Mouse (Mus musculus): ENCODE results near the gene Rnase1. TPM values are rescaled to one million over a fixed set of nuclear protein-coding genes. Genes with fewer than 3 reads are reported as not detected.

Rnase1 gene
- total and polyA plus RNA-seq, 2 experiments from 2014 or later, result 0.23 TPM; not detected in 1

- 70% methylated on average over 9 of the region's 9 CpGs for WGBS
- Histone ChIP-seq H3K27me3 (ENCODE audit: control insufficient read depth, insufficient read depth, low read length) (no peaks in the 10 kb centered on the region), H3K4me1 (ENCODE audit: control insufficient read depth, insufficient read depth) (peaks cover 4% of the 10 kb centered on the region; the same call in 1 of the 2 replicates), H3K4me3 (ENCODE audit: low read depth, low read length) (no peak overlapping the region), H3K9me3 (replicated peaks; ENCODE audit: control insufficient read depth, low read length) (0 out of 2 replicates have a peak, but pooled peaks cover 4% of the 10 kb centered on the region), H3K27ac (ENCODE audit: low read depth) (no peak overlapping the region), H3K36me3 (replicated peaks; ENCODE audit: control insufficient read depth, insufficient read depth, low read length) (no peaks in the 10 kb centered on the region), H3K4me2 (ENCODE audit: low read depth, low read length) (no peak overlapping the region), H3K9ac (replicated peaks; ENCODE audit: low read depth, low read length) (no peak overlapping the region)
- no peak for DNase-seq (ENCODE audit: low spot score)
- TF ChIP-seq CTCF (IDR thresholded peaks at IDR 0.05; ENCODE audit: low read depth) (no peak), EP300 (IDR thresholded peaks at IDR 0.05; ENCODE audit: low read depth) (no peak)
- no peak for ATAC-seq (ENCODE audit: insufficient read depth, low read depth)
These were observed 17.6 kb downstream of the Rnase1 start for GRCm38 (mm10) chr14:51128775-51129623.

DNA sequence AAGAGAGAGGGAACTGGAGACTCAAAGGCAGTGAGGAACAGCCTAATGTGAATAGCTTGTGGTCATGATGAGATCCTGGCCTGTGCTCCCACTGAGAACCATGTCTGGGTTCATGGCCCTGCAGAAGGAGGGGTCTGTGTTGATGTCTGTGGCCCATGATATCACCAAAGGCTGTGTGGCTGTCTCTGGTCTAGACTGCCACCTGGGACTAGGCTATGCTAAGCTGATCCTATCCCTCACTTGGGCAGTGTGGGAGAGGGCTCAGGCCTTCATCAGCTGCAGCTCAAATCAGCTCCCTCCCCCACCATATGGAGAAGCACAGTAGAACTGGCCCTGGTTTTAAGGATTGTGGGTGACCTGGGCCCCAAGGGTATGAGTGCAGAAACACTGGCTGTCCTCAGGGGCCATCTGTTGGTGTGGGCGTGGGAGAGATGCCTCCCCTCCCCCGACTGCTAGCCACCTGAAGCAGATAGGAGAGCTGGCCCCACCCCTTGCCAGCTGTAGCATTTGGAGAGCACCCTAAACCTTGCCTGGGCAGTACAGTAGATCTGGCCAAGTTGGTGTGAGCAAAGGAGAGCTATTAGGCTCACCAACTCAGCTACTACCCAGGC is 18.8 kb downstream of the Rnase1 start:
- ATAC-seq (ENCODE audit: insufficient read depth, low read depth) (no peak), DNase-seq (ENCODE audit: low spot score) (no peak)
- H3K4me2 ChIP-seq (ENCODE audit: low read depth, low read length), result no peak overlapping the region
- H3K9me3 ChIP-seq (replicated peaks; ENCODE audit: control insufficient read depth, low read length), result 0 out of 2 replicates have a peak, but pooled peaks cover 4% of the 10 kb centered on the region
- H3K27me3 ChIP-seq (ENCODE audit: control insufficient read depth, insufficient read depth, low read length), result no peaks in the 10 kb centered on the region
- no peak overlapping the region for H3K4me3 ChIP-seq (ENCODE audit: low read depth, low read length)
- no peak overlapping the region for H3K27ac ChIP-seq (ENCODE audit: low read depth)
- H3K9ac ChIP-seq (replicated peaks; ENCODE audit: low read depth, low read length), result no peak overlapping the region
- TF ChIP-seq EP300 (IDR thresholded peaks at IDR 0.05; ENCODE audit: low read depth) (no peak), CTCF (IDR thresholded peaks at IDR 0.05; ENCODE audit: low read depth) (no peak)
- peaks cover 4% of the 10 kb centered on the region; the same call in 1 of the 2 replicates for H3K4me1 ChIP-seq (ENCODE audit: control insufficient read depth, insufficient read depth)
- H3K36me3 ChIP-seq (replicated peaks; ENCODE audit: control insufficient read depth, insufficient read depth, low read length), result no peaks in the 10 kb centered on the region
- 53% methylated on average over 2 of the region's 2 CpGs for WGBS

- Histone ChIP-seq H3K4me1 (ENCODE audit: control insufficient read depth, insufficient read depth) (peaks cover 4% of the 10 kb centered on the region; the same call in 1 of the 2 replicates), H3K4me2 (ENCODE audit: low read depth, low read length) (no peak overlapping the region), H3K27me3 (ENCODE audit: control insufficient read depth, insufficient read depth, low read length) (no peaks in the 10 kb centered on the region), H3K9me3 (replicated peaks; ENCODE audit: control insufficient read depth, low read length) (0 out of 2 replicates have a peak, but pooled peaks cover 4% of the 10 kb centered on the region), H3K27ac (ENCODE audit: low read depth) (no peak overlapping the region), H3K4me3 (ENCODE audit: low read depth, low read length) (no peak overlapping the region), H3K9ac (replicated peaks; ENCODE audit: low read depth, low read length) (no peak overlapping the region), H3K36me3 (replicated peaks; ENCODE audit: control insufficient read depth, insufficient read depth, low read length) (no peaks in the 10 kb centered on the region)
- ATAC-seq (ENCODE audit: insufficient read depth, low read depth), result no peak
- no peak for DNase-seq (ENCODE audit: low spot score)
- 81% methylated on average over 6 of the region's 6 CpGs for WGBS
- TF ChIP-seq EP300 (IDR thresholded peaks at IDR 0.05; ENCODE audit: low read depth) (no peak), CTCF (IDR thresholded peaks at IDR 0.05; ENCODE audit: low read depth) (no peak)
These were observed 20.9 kb downstream of the Rnase1 start for GRCm38 (mm10) chr14:51125684-51126083.

GRCm38 (mm10) chr14:51113916-51114560 is 32.5 kb downstream of the Rnase1 start, which contains the start of gene Eddm3b:
Gene Eddm3b (plus strand): TSS chr14:51114426.
- Histone ChIP-seq H3K4me2 (ENCODE audit: low read depth, low read length) (no peak within 1 kb of the TSS), H3K9me3 (replicated peaks; ENCODE audit: control insufficient read depth, low read length) (no peaks in the 10 kb centered on the region), H3K36me3 (replicated peaks; ENCODE audit: control insufficient read depth, insufficient read depth, low read length) (no peaks in the 10 kb centered on the region), H3K27me3 (ENCODE audit: control insufficient read depth, insufficient read depth, low read length) (no peaks in the 10 kb centered on the region), H3K4me1 (ENCODE audit: control insufficient read depth, insufficient read depth) (0 out of 2 replicates have a peak, but pooled peaks cover 3% of the 10 kb centered on the region), H3K27ac (ENCODE audit: low read depth) (no peak within 1 kb of the TSS), H3K9ac (replicated peaks; ENCODE audit: low read depth, low read length) (no peak within 1 kb of the TSS), H3K4me3 (ENCODE audit: low read depth, low read length) (no peak within 1 kb of the TSS)
- DNase-seq (ENCODE audit: low spot score) (no peak), ATAC-seq (ENCODE audit: insufficient read depth, low read depth) (no peak)
- TF ChIP-seq EP300 (IDR thresholded peaks at IDR 0.05; ENCODE audit: low read depth) (no peak), CTCF (IDR thresholded peaks at IDR 0.05; ENCODE audit: low read depth) (no peak)
- WGBS, result 54% methylated on average over 12 of the region's 12 CpGs

DNA sequence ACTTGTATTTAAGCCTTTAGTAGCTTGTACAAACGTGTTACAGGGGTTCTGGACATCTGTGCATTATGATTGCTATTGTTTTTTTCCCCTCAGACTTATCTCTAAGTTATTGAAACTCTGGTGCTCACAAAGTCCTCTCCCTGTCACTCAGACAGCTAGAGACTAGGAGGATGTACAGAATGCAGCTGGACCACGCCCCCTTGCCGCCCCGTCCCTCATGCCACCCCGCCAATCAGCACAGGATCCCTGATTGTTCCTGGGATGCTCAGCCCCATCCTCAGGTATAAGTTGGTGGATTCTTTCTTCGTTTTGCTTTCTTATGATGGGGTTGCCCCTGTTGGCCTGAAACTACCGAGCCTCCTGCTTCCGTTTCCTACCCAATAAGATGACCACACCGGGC is 33.1 kb downstream of the Rnase1 start:
- DNase-seq (ENCODE audit: low spot score) (no peak), ATAC-seq (ENCODE audit: insufficient read depth, low read depth) (no peak)
- Histone ChIP-seq H3K4me1 (ENCODE audit: control insufficient read depth, insufficient read depth) (0 out of 2 replicates have a peak, but pooled peaks cover 3% of the 10 kb centered on the region), H3K27me3 (ENCODE audit: control insufficient read depth, insufficient read depth, low read length) (no peaks in the 10 kb centered on the region), H3K27ac (ENCODE audit: low read depth) (no peak overlapping the region), H3K36me3 (replicated peaks; ENCODE audit: control insufficient read depth, insufficient read depth, low read length) (no peaks in the 10 kb centered on the region), H3K9ac (replicated peaks; ENCODE audit: low read depth, low read length) (no peak overlapping the region), H3K4me3 (ENCODE audit: low read depth, low read length) (no peak overlapping the region), H3K9me3 (replicated peaks; ENCODE audit: control insufficient read depth, low read length) (no peaks in the 10 kb centered on the region), H3K4me2 (ENCODE audit: low read depth, low read length) (no peak overlapping the region)
- 53% methylated on average over 9 of the region's 9 CpGs for WGBS
- TF ChIP-seq EP300 (IDR thresholded peaks at IDR 0.05; ENCODE audit: low read depth), result no peak
- TF ChIP-seq CTCF (IDR thresholded peaks at IDR 0.05; ENCODE audit: low read depth), result no peak

Data from heart, postnatal 0 days (tissue).